Mouse (Mus musculus): ENCODE measurements around the gene Snapc3. TPM values are rescaled to one million over a fixed set of nuclear protein-coding genes. Genes with fewer than 3 reads are reported as not detected.
A peak's percentile ranks its signal among the peaks of the same experiment; 100 is the strongest.

Snapc3 gene
- total and polyA plus RNA-seq, 3 experiments, result 12.0 to 16.9 TPM; not detected in 1

- H3K9me3 ChIP-seq (replicated peaks; ENCODE audit: insufficient read depth, low read length), result no peaks in the 10 kb centered on the region
- peaks cover 0 to 12% of the 10 kb centered on the region in 2 experiments; a peak in 2 of 4 replicates for H3K36me3 ChIP-seq (ENCODE audit: control insufficient read depth in 1 of 2, insufficient read depth in 2 of 2, low read length in 2 of 2)
- H3K27me3 ChIP-seq (ENCODE audit: control insufficient read depth in 1 of 2, insufficient read depth in 2 of 2, low read length in 2 of 2), result no peaks in the 10 kb centered on the region
- H3K79me2 ChIP-seq (ENCODE audit: control insufficient read depth, insufficient read depth, low read length, poor library complexity), result peaks cover 3% of the 10 kb centered on the region
- H3K4me3 ChIP-seq (ENCODE audit: control insufficient read depth in 1 of 2, insufficient read depth in 1 of 2, low read depth in 2 of 2, low read length in 2 of 2), result no peak overlapping the region
- H3K4me1 ChIP-seq (ENCODE audit: control insufficient read depth in 1 of 2, insufficient read depth in 2 of 2, low read length in 2 of 2), result no peaks in the 10 kb centered on the region
- DNase-seq (ENCODE audit: low read depth, low spot score), result peak; percentile 71
- H3K9ac ChIP-seq (ENCODE audit: control insufficient read depth, low read depth, low read length, poor library complexity, severe bottlenecking), result no peak overlapping the region
- no peak overlapping the region for H3K27ac ChIP-seq (ENCODE audit: control insufficient read depth, low read depth, low read length)
- TF ChIP-seq USF1 (IDR thresholded peaks at IDR 0.05; ENCODE audit: low read depth, low read length) (no peak), SIN3A (IDR thresholded peaks at IDR 0.05; ENCODE audit: low read length) (no peak), ZC3H11A (IDR thresholded peaks at IDR 0.05; ENCODE audit: low read depth, low read length) (no peak), TAL1 (IDR thresholded peaks at IDR 0.05; ENCODE audit: low read length) (no peak), MAFK (IDR thresholded peaks at IDR 0.05; ENCODE audit: borderline replicate concordance, low read depth, low read length) (no peak), GABPA (IDR thresholded peaks at IDR 0.05; ENCODE audit: low read depth, low read length) (no peak), CTCF (IDR thresholded peaks at IDR 0.05 in 2 of 3, conservative IDR thresholded peaks at IDR 0.05 in 1 of 3; ENCODE audit: control insufficient read depth in 1 of 3, insufficient read depth in 1 of 3, low read depth in 2 of 3, low read length in 3 of 3, poor library complexity in 1 of 3, severe bottlenecking in 1 of 3) (peak; percentile 40 to 67 (median 42); a peak in 5 of 6 replicates), RAD21 (IDR thresholded peaks at IDR 0.05; ENCODE audit: low read depth, low read length) (peak; percentile 62), USF2 (IDR thresholded peaks at IDR 0.05; ENCODE audit: borderline replicate concordance in 1 of 2, insufficient read depth in 1 of 2, low read depth in 1 of 2, low read length in 2 of 2) (no peak), GATA1 (IDR thresholded peaks at IDR 0.05; ENCODE audit: low read depth, low read length) (no peak), TBP (IDR thresholded peaks at IDR 0.05; ENCODE audit: low read depth, low read length) (peak; percentile 74), MAZ (IDR thresholded peaks at IDR 0.05; ENCODE audit: low read depth, low read length) (no peak), RCOR1 (IDR thresholded peaks at IDR 0.05; ENCODE audit: low read depth, low read length) (no peak), SMC3 (IDR thresholded peaks at IDR 0.05; ENCODE audit: low read depth, low read length) (peak; percentile 60), NRF1 (IDR thresholded peaks at IDR 0.05; ENCODE audit: insufficient read depth, low read depth, low read length, poor library complexity, severe bottlenecking) (no peak), EP300 (IDR thresholded peaks at IDR 0.05; ENCODE audit: low read depth in 1 of 2, low read length in 2 of 2) (no peak), E2F4 (IDR thresholded peaks at IDR 0.05; ENCODE audit: borderline replicate concordance, low read depth, low read length) (no peak), MXI1 (IDR thresholded peaks at IDR 0.05; ENCODE audit: low read depth, low read length) (no peak), MEF2A (IDR thresholded peaks at IDR 0.05; ENCODE audit: extremely low read depth, insufficient replicate concordance, low read depth, low read length, poor library complexity, severe bottlenecking) (no peak), ZNF384 (IDR thresholded peaks at IDR 0.05; ENCODE audit: low read depth, low read length) (no peak), ZMIZ1 (IDR thresholded peaks at IDR 0.05; ENCODE audit: low read depth, low read length) (no peak)
Observed at GRCm38 (mm10) chr4:83428845-83429244, 11.3 kb downstream of the Snapc3 start.
